In genomic region chr4:104186311-104186710, GRCm38 (mm10) we compare ENCODE assay signal across 26 mouse cellular contexts.
"Had no signal": no experiment of that assay in that cellular context is flagged by ENCODE, and none has a peak within 500 bp of the region (broad histone marks: within the 10 kb centered on the region; RNA-seq: fewer than 3 reads in every experiment).

No protein-coding gene starts in this region.

- H3K9me3 ChIP-seq: embryonic facial prominence, embryonic 10.5 days; embryonic facial prominence, embryonic 12.5 days; embryonic facial prominence, embryonic 13.5 days; embryonic facial prominence, embryonic 15.5 days; forebrain, embryonic 12.5 days; forebrain, embryonic 13.5 days; forebrain, embryonic 15.5 days; heart, embryonic 10.5 days had no signal

- DNase-seq: cerebellum, adult 8-10 months; cerebellum, adult 9-10 months; cerebellum, adult 9-11 months; cerebellum, postnatal 10 days; cerebellum, postnatal 14 days; cerebellum, postnatal 25 days; cerebellum, postnatal 36 days; embryo, embryonic 11 days; forebrain, postnatal 0 days; gastrocnemius, adult 2 months; gastrocnemius, postnatal 10 days; gastrocnemius, postnatal 14 days; gastrocnemius, postnatal 25 days; gastrocnemius, postnatal 36 days; heart, adult 18-20 months; heart, adult 2 months had no signal

- H3K4me1 ChIP-seq: embryonic facial prominence, embryonic 10.5 days; embryonic facial prominence, embryonic 12.5 days; embryonic facial prominence, embryonic 13.5 days; embryonic facial prominence, embryonic 15.5 days; forebrain, embryonic 12.5 days; forebrain, embryonic 13.5 days had no signal

- H3K4me3 ChIP-seq: embryonic facial prominence, embryonic 10.5 days; embryonic facial prominence, embryonic 12.5 days; embryonic facial prominence, embryonic 13.5 days; embryonic facial prominence, embryonic 15.5 days; erythroblast, embryonic 14.5 days; forebrain, embryonic 12.5 days; forebrain, embryonic 13.5 days; forebrain, embryonic 15.5 days; gastrocnemius, adult 2 months; heart, adult 2 months; heart, embryonic 10.5 days had no signal

- H3K27ac ChIP-seq: embryonic facial prominence, embryonic 10.5 days; embryonic facial prominence, embryonic 12.5 days; embryonic facial prominence, embryonic 13.5 days; embryonic facial prominence, embryonic 15.5 days; forebrain, embryonic 12.5 days; forebrain, embryonic 13.5 days; forebrain, embryonic 15.5 days; gastrocnemius, adult 2 months; heart, adult 2 months; heart, embryonic 10.5 days had no signal

- H3K27me3 ChIP-seq: embryonic facial prominence, embryonic 12.5 days; embryonic facial prominence, embryonic 13.5 days; embryonic facial prominence, embryonic 15.5 days; forebrain, embryonic 12.5 days; forebrain, embryonic 13.5 days; forebrain, embryonic 15.5 days had no signal

- H3K9ac ChIP-seq: embryonic facial prominence, embryonic 12.5 days; embryonic facial prominence, embryonic 13.5 days; embryonic facial prominence, embryonic 15.5 days; forebrain, embryonic 12.5 days; forebrain, embryonic 13.5 days; forebrain, embryonic 15.5 days; forebrain, postnatal 0 days had no signal

- ATAC-seq: forebrain, embryonic 13.5 days; forebrain, embryonic 15.5 days; forebrain, embryonic 16.5 days; forebrain, postnatal 0 days had no signal

- H3K4me2 ChIP-seq: embryonic facial prominence, embryonic 12.5 days; embryonic facial prominence, embryonic 13.5 days; embryonic facial prominence, embryonic 15.5 days; forebrain, embryonic 12.5 days; forebrain, embryonic 13.5 days; forebrain, embryonic 15.5 days had no signal

- H3K36me3 ChIP-seq: embryonic facial prominence, embryonic 10.5 days; embryonic facial prominence, embryonic 12.5 days; embryonic facial prominence, embryonic 13.5 days; embryonic facial prominence, embryonic 15.5 days; forebrain, embryonic 12.5 days; forebrain, embryonic 15.5 days; heart, embryonic 10.5 days had no signal
